Mouse (Mus musculus) forelimb bud, embryonic 11.5 days (tissue): Measurements from ENCODE around the gene Prdx3.
A peak's percentile ranks its signal among the peaks of the same experiment; 100 is the strongest.

Experiments used
- DNase-seq: peaks from one replicate; pipeline ENCODE4 v3.0.0-alpha.2; 2012; ENCODE audit warnings: low read depth, low spot score

Gene Prdx3

DNA sequence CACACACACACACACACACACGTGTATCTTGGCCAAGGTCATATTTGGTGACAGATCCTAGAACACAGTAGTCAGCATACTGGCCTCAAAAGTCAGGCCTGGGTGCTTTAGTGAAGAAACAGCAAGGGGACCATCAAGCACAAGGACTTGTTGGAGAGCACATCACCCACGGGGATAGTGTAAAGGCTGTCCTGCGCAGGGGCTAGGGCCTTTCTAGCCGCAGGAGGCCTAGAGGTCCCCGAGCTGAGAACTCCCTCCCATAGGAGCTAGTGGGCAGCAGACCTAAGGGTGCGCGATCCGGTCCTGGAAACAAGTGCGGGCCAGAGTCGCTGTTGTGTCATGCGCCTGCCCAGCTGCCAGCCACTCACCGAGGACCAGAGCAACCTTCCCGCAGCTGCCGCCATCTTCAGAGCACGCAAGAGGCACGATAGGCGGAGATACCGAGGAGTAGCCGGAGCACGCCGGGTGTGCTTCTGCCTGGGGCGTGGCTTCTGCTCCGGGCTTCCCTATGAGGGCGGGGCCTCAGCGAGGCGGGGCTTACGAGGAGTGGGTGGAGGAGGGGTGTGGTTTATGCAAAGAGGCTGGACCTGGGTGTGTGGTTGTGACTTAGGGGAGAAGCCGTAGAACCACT is at the start of gene Prdx3:
TSS of gene Prdx3 (minus strand) at position 493 of the 631 bp plus-strand sequence.
- DNase-seq: peak; percentile 92

DNA sequence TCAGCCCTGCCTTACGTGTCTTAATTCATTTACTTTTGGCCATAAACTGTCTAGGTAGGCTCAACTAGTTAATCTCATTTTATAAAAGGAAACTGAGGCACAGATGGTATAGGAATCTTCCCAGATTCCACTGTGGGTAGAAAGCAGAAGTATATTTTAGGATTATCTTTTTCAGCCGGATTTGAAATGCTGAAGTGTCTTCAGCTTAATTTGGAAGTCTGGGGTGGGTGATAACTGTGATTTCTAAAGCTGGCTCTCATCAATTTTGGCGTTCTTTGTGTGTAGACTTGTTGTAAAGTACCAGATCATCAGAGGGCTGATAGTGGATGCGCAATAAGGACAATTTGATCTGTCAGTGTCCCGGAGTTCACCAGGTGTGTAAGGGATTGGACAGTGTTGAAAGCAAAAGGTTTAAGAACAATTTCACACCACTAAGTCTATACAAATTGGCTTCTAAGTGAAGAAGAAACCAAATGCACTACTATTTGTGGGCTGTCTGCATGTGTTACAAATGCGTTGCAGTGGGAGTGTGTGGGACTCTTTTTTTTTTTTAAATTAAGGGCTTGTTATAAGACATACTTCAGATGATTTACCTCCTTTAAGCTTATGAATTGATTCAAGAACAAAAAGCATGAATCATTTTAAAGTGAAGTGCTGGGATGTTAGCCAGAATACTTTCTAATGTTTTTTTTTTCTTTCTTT is 42.7 kb upstream of the Prdx3 start:
- no peak for DNase-seq

DNA sequence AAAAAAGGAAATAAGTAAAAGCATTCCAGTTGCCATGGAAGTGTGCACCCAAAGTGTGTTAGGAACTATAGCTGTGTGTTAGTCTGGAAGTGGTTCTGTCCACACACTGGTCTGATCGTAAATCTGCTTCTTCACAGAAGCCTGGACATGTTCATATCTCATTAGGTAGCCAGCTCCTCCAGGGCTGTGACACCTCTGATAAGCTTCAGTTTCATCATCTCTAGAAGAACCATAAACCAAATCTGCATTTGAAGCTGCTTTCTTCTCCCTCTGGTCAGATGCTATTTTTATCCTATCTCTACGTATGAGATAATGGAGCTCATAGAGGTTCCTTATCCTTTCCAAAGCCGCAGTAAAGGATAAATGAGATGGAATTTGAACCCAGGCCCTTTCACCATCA is 41.5 kb upstream of the Prdx3 start:
- no peak for DNase-seq

DNA sequence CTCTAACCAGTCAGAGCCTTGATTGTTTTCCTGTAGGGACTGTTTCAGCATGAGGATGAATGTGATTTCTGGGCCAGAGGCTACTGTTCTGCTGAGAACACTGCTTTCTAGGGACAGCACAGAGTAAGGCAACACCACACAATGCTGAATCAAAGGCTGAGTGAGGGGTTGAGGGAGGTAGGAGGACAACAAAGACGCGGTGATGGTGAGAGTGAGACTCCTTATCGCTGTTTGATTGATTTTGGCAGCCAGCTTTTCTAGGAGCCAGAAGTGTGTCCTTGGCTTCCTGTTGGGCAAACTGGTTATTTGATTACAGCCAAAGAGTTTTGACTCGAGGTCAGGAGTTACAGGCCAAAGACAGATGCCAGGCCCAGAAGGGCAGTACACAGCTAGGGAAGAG is 40.9 kb upstream of the Prdx3 start:
- no peak for DNase-seq

DNA sequence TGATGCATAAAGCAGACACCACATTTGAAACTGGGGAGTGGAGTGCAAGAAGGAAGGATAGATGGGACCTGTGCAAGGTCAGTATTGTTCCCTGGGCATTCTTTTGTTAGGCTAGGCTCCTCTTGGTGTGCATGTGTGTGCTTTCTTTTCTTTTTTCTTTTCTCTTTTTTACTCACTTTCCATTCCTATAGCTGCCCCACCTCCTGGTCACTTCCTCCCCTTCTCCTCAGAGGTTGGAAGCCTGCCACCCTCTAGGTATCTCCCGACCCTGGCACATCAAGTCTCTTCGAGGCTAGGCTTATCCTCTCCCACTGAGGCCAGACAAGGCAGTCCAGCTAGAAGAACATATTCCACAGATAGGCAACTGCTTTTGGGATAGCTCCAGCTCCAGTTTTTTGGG is 37.3 kb upstream of the Prdx3 start:
- DNase-seq: no peak

DNA sequence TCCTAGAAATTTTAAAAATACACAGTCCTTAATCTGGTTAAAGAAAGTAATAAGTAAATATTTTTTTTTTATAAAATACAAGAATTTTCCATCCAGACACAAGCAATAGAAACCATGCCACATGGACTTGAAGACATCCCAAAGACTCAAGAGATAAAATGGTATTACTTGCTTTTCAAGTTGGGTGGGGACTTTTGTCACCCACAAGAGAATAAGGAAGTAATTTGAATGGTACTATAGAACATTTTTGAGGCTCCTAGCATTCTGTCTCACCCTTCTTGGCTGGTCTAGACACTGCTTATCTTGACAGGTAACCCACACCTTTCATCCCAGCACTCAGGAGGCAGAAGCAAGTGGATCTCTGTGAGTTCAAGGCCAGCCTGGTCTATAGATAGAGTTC is 35.9 kb upstream of the Prdx3 start:
- no peak for DNase-seq

DNA sequence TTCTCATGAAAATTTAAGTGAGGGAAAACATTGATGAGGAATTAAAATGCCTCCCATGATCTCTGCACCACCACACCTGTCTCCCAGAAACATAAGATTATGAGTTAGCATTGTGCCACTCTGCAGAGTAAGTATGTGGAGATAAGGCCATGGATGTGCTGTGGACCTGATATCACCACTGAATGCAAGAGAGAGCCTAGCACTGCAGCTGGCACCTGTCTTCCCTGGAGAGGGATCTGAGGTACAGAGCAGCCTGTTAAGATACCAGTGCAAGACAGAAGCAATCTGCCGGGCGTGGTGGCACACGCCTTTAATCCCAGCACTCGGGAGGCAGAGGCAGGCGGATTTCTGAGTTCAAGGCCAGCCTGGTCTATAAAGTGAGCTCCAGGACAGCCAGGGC is 31.1 kb upstream of the Prdx3 start:
- no peak for DNase-seq

DNA sequence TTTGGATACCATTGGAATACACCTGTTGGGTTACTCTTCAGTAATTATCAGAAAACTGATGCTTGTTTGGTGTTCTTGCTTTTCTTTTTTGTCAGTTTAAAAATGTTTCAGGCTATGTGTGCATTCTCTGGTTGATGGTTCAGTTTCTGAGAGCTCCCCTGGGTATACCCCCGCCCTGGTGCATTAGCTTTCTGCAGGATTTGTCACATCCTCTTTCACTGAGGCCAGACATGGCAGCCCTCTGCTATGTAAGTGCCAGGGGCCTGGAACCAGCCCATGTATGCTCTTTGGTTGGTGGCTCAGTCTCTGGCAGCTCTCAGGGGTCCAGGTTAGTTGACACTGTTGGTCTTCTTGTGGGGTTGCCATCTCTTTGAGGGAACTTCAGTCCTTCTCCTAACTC is 29.6 kb upstream of the Prdx3 start:
- no peak for DNase-seq

DNA sequence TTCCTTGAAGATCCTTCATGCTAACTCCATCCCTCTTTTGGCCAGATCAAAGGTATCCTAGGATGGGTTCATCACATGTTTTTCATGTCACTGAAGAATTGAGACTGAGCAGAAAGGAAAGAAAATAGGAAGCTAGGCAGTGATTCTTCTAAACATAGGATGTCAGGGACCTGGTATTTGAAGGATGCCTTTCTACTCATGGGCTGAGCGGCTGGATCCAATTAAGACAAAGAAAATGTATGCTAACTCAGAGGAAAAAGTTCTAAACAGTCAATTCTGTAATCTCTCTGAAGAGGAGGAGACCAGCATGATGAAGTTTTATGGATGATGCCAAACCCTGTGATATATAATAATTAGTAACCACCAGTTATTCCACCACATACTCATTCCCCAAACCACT is 28.8 kb upstream of the Prdx3 start:
- DNase-seq: no peak

DNA sequence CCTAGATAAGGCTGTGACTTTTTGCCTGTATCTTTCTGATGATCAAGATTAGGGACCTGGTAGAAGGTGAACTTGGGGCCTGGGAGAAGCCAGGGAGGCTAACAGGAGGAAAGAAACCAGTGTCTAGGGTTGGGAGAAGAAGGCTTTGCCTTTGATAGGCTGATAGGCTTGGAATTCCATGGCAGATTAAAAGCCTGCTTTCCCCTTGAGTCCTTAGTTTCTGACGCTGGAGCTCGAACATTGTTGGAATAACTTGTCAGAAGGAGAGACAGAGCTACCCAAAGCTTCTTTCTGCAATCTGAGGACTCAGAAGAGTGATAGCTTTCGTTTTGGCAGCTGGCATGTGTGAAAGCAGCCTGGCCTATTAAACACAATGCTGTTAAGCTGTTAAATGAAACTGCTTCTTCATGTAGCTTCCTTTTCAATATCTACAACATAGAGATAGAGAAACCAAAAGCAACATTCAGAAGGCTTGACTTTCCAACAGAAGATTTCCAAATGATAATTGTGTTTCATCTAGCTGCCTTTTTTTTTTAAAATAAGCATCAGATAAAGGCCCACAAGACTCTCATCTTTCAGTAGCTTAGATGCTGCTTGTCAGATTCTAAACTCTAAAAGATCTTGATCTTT is 21.0 kb upstream of the Prdx3 start:
- DNase-seq: no peak

DNA sequence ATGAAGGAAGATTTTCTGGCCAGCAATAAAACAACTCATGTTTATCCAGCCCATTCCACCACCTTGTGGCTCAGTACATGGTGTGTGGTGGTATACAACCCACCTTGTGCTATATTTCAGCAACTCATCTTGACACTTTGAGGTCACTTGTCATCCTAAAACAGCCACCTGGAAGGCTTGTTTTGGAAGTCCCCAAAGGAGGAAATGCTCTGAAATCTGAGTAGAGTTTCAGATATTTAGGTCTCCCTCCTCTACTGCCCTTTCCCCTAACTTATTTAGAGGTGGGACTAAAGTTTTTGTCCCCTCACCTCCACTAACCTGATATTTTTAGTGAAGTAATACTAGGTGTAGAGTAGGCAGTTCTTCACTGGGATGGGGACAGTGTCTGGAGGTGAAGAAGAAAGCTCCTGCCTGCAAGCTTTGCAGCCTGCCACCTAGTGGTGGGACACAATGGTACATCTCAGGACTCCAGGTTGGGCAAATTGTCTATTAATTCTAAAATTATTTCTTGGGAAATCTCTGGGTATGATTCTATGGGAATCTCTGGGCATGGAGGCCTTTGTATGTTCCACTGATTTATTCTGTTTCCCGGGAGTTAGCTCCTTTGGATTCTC is 17.7 kb upstream of the Prdx3 start:
- DNase-seq: peak; percentile 61

DNA sequence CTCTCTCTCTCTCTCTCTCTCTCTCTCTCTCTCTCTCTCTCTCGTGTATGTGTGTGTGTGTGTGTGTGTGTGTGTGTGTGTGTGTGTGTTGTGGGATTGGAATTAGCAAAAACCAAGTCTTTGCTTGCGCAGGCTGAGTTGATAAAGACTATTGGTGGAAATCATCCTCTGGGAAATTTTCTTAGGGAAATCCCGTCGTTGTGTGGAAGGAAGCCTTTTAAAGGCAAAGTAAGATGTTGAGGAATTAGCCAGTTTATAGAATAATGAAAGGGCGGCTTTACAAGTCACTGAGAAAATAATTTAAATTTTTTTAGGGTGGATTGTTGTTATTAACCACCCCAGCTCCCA is 16.7 kb upstream of the Prdx3 start:
- DNase-seq: no peak

DNA sequence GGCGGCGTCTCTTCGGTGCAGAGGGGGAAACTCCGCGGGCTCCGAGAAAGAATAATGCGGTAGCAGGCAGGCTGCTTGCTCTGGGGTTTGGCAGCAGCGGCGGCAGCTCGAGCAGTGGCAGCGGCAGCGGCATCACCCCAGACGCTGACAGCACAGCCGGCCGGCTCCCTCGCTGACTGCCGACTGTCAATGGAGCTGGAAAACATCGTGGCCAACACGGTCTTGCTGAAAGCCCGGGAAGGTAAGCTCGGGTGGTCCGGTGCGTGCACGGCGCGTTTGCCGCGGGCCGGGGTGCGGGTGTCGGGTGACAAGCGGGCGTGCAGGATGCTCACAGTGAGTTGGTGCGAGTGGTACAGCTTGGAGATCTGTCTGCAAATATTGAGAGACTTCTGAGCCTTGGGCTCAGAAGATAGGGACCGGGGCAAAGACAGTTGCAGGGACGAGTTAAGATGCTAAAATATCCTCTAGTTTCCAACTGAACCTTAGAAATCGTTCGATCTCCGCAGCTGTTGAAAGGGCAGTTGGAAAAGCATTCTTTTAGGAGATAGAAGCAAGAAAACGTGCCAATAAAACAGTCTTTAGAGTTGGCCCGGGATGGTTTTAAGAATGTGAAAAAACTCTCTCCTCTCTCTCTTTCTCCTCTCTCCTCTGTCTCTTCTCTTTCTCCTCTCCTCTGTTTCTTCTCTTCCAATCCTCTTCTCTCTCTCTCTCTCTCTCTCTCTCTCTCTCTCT is 16.2 kb upstream of the Prdx3 start:
- DNase-seq: peak; percentile 48

DNA sequence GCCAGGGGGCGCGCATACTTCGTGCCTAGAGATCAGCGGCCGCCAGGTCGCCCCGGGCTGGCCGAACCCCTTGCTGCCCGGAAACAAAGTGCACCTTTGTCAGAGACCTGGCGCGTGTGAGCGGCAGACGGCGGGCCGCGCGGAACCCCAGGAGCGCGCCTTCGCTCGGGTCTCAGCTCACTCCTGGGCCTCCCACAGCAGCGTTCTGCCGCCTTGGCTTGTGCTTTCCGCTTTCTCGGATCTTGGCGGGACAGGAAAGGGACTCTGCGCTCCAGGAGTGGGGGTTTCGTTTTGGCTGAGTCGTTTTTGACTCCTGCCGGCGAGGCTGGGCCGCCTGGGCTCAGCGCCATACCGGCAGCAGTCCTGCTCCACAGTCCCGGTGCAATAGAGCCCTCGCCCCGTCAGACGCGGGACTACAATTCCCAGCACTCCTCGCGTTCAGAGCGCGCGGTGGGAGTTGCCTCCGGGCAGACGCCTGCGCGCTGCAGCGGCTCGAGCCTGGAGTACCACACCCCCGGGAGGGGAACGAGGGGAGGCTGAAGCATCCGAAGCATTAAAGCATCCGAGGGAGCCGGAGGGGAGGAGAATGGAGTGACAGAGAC is 15.5 kb upstream of the Prdx3 start, which contains the start of gene Grk5:
TSS of gene Grk5 (plus strand) at position 36 of the 602 bp plus-strand sequence.
- peak; percentile 95 for DNase-seq

DNA sequence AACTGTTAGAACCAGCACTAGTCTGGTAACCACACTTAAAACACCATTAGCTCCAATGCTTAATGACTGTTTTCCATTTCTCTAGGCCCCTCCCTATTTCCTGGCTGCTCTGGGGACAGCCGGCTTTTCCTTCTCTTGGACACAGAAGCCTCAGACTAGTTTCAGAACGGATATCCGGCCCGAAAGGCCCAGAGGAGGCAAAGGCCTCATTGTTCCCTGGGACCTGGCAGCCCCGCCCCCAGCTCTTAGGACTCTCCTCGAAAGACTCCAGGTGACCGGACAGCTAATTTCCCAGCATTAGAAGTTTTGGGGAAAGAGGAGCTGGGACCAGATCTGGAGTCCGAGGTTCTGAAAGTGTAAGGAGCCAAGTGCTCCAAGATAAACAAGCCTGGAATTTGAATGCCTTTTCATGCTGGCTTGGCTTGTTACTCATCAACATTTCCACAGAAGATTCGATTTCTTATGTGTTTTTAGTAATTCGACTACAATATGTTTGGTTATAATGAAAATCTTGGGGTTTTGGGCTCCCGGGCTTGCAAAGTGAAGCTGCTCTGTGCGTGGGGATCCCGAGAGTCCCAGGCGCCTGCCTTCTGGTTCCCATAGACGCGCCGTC is 14.9 kb upstream of the Prdx3 start:
- peak; percentile 64 for DNase-seq

DNA sequence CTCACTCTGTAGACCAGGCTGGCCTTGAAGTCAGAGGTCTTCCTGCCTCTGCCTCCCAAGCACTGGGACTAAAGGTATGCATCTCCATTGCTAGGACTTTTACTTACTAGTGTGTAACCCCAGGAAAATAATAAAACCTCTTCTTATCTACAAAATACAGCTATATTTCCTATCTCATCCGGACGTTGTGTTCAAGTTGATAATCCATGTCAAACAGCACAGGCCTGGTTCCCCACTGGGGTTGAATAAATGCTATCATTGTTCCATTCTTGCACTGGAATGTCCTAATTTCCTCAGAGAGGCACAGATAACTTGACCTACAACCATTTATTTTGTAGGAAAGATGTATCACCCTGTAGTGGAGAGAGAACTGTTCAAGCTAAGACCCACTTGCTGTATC is 13.3 kb upstream of the Prdx3 start:
- DNase-seq: no peak

DNA sequence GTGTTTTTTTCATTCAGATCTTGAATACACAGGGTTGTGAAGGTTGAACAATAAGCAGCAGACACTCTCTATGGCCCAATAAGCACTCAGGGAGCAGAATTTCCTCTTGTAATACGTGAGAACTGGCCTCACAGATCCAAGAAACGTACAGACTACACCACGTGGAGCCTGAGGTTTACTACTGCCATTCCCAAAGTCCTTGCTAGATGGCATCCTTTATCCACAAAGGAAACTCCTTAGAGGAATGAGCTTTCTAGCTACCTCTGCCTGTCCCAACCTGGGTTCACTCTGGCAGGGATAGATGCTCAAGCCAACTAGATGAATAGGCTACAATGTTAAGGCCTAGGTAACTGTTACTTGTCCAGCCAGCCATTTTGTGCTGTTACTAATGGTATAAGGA is 8.8 kb upstream of the Prdx3 start:
- DNase-seq: no peak

DNA sequence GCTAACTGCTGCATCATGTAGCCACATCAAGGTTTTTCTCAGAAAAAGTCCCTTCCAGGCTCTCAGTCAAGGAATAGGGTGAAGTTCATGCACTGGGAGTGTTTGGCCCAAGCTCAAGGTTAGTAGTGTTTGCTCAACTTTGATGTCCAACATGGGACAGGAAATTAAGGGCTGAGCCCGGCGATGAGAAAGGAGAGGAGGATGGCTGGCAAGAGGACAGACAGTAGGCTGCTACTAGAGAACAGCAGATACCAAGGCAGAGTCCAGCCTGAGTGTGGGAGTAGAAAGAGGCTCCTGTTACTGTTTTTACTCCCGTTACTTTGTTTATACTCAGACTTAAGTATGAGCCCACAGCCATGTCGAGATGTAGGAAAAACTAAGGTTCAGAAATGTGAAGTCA is 855 bp downstream of the Prdx3 start:
- DNase-seq: no peak

DNA sequence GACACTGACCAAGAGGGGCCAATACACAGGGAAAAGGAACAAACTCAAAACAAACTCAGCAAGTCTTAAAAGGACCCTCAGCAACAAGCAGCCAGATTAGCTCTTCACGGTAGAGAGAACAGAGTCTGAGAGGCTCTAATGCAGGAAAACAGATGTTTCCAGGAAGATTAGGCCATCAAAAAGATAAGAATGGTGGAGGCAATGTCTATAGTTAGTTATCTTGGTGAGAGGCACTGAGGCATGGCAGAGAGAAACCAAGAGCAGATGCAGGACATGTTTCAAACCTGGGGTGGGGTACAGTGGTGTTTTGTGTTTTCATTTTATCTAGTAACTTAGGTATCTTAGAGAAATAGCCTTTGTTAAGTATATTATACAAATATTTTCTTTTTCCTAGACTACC is 2.1 kb downstream of the Prdx3 start:
- DNase-seq: no peak

DNA sequence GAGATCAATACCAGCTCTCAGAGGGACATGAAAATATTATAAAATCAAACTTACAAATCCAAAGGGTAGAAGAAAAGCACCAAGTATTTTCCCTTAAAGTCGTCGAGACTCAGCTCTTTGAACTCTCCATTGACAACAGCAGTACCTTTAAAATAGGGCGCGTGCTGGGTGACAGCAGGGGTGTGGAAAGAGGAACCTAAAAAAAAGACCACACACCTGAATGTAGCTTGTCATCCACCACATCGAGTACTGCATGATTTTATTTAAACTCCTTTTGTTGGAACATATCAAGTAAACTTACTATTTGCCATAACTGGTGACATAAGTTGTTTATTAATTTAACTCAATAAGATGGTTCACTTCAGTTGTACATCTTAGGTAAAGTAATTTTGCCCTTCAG is 3.0 kb downstream of the Prdx3 start:
- no peak for DNase-seq

DNA sequence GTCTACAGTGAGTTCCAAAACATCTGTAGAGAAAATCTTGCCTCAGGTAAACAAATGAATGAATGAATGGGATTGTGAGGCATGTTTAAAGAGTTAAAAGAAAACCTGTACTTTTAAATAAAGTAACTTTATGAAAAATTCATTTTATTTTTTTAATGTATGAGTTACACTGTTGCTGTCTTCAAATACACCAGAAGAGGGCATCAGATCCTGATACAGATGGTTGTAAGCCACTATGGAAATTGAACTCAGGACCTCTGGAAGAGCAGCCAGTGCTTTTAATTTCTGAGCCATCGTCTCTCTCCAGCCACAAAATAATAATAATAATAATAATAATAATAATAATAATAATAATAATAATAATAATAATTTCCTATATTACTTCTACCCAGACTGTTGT is 3.9 kb downstream of the Prdx3 start:
- DNase-seq: no peak
